ENCODE assay signal across 13 mouse cellular contexts in the genomic region with DNA sequence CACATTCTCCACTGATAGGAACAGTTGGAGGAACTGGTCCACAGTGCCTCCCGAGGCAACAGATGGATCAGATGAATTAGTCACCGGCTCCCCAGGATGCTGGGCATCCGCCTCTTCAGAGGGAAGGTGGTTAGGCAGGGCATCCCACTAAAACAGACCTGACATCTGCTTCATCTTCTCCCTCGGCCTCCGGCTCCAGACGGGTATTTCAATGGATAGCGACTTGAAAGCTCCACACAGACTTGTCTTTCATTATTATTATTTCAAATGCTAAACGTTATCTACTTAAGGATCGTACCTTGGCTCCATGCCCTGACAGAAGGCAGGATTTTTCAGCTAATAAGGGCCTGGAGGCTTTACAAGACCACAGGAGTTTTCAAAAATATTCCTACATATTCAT.
DNase-seq lines count a peak whose midpoint lies in the region; ATAC-seq lines count a peak whose summit lies in the region.
"Had no signal": no experiment of that assay in that cellular context is flagged by ENCODE, and none has a peak within 500 bp of the region (broad histone marks: within the 10 kb centered on the region; RNA-seq: fewer than 3 reads in every experiment).

No protein-coding gene starts in this region.

- no peak overlapping the region; the same call in 1 of the 2 replicates for H3K9ac ChIP-seq in midbrain, embryonic 14.5 days (replicated peaks; ENCODE audit: low read length)
- H3K9ac ChIP-seq in forebrain, embryonic 14.5 days (ENCODE audit: low read length), result no peak overlapping the region
- H3K9ac ChIP-seq: heart, embryonic 13.5 days; neural tube, embryonic 12.5 days had no signal

- no peaks in the 10 kb centered on the region for H3K27me3 ChIP-seq in midbrain, embryonic 14.5 days (ENCODE audit: control insufficient read depth, insufficient read depth, low read length)
- no peaks in the 10 kb centered on the region for H3K27me3 ChIP-seq in midbrain, embryonic 10.5 days (ENCODE audit: low read depth, poor library complexity, severe bottlenecking)
- H3K27me3 ChIP-seq in forebrain, embryonic 14.5 days (replicated peaks; ENCODE audit: control insufficient read depth, insufficient read depth, low read length), result no peaks in the 10 kb centered on the region
- H3K27me3 ChIP-seq in limb, embryonic 10.5 days (ENCODE audit: low read depth, poor library complexity, severe bottlenecking), result no peaks in the 10 kb centered on the region
- H3K27me3 ChIP-seq: heart, embryonic 13.5 days; neural tube, embryonic 12.5 days had no signal

- no peaks in the 10 kb centered on the region for H3K36me3 ChIP-seq in midbrain, embryonic 14.5 days (ENCODE audit: control insufficient read depth, insufficient read depth, low read length)
- peaks cover 9% of the 10 kb centered on the region for H3K36me3 ChIP-seq in midbrain, embryonic 10.5 days
- H3K36me3 ChIP-seq in forebrain, embryonic 14.5 days (ENCODE audit: control insufficient read depth, insufficient read depth, low read length), result peaks cover 6% of the 10 kb centered on the region
- peaks cover 7% of the 10 kb centered on the region for H3K36me3 ChIP-seq in limb, embryonic 10.5 days

- WGBS in midbrain, embryonic 14.5 days, result 34% methylated on average over 9 of the region's 9 CpGs
- 81% methylated on average over 9 of the region's 9 CpGs for WGBS in midbrain, embryonic 10.5 days
- 28% methylated on average over 9 of the region's 9 CpGs for WGBS in forebrain, embryonic 14.5 days
- 79% methylated on average over 9 of the region's 9 CpGs for WGBS in limb, embryonic 10.5 days

- H3K9me3 ChIP-seq in midbrain, embryonic 14.5 days (ENCODE audit: control insufficient read depth, low read length), result no peaks in the 10 kb centered on the region
- no peaks in the 10 kb centered on the region for H3K9me3 ChIP-seq in midbrain, embryonic 10.5 days (replicated peaks)
- no peaks in the 10 kb centered on the region for H3K9me3 ChIP-seq in forebrain, embryonic 14.5 days (replicated peaks; ENCODE audit: control insufficient read depth, low read length)
- no peaks in the 10 kb centered on the region for H3K9me3 ChIP-seq in limb, embryonic 10.5 days (replicated peaks)
- H3K9me3 ChIP-seq: heart, embryonic 13.5 days; neural tube, embryonic 12.5 days had no signal

- ATAC-seq in midbrain, embryonic 14.5 days (ENCODE audit: low FRiP score, low TSS enrichment), result peak; percentile 75; the same call in 1 of the 2 replicates
- ATAC-seq in forebrain, embryonic 14.5 days, result peak; percentile 85
- ATAC-seq: activated CD4-positive, CD25-positive, alpha-beta regulatory T cell, adult 4 months had no signal

- H3K27ac ChIP-seq in midbrain, embryonic 14.5 days (replicated peaks; ENCODE audit: low read depth, low read length), result 0 out of 2 replicates have a peak overlapping the region, but pooled peaks have one; percentile 41
- H3K27ac ChIP-seq in midbrain, embryonic 10.5 days (replicated peaks), result no peak overlapping the region
- H3K27ac ChIP-seq in forebrain, embryonic 14.5 days (ENCODE audit: low read depth, low read length), result peak overlapping the region; percentile 52
- no peak overlapping the region for H3K27ac ChIP-seq in limb, embryonic 10.5 days
- H3K27ac ChIP-seq: heart, embryonic 13.5 days; neural tube, embryonic 12.5 days had no signal

- H3K4me2 ChIP-seq in midbrain, embryonic 14.5 days (ENCODE audit: low read length), result no peak overlapping the region
- H3K4me2 ChIP-seq in forebrain, embryonic 14.5 days (ENCODE audit: low read length), result no peak overlapping the region
- H3K4me2 ChIP-seq: heart, embryonic 13.5 days; neural tube, embryonic 12.5 days had no signal

- peak; percentile 68 for DNase-seq in midbrain, embryonic 14.5 days
- DNase-seq in midbrain, embryonic 10.5 days (ENCODE audit: low spot score), result no peak
- peak; percentile 95 for DNase-seq in cerebellum, adult 11-12 months
- peak; percentile 83 for DNase-seq in forebrain, embryonic 14.5 days (ENCODE audit: low spot score)
- peak; percentile 29 for DNase-seq in limb, embryonic 10.5 days (ENCODE audit: low spot score)
- no peak for DNase-seq in adipocyte (ENCODE audit: low spot score)
- DNase-seq in liver, result no peak
- DNase-seq in spleen, adult 12 weeks (ENCODE audit: low spot score), result no peak
- DNase-seq: kidney, adult 18-20 months; thymus, postnatal 25 days had no signal

- H3K4me3 ChIP-seq in midbrain, embryonic 14.5 days (replicated peaks; ENCODE audit: low read depth, low read length), result no peak overlapping the region
- no peak overlapping the region for H3K4me3 ChIP-seq in midbrain, embryonic 10.5 days
- no peak overlapping the region for H3K4me3 ChIP-seq in forebrain, embryonic 14.5 days (ENCODE audit: low read depth, low read length)
- no peak overlapping the region for H3K4me3 ChIP-seq in limb, embryonic 10.5 days
- H3K4me3 ChIP-seq: heart, embryonic 13.5 days; neural tube, embryonic 12.5 days had no signal

- H3K4me1 ChIP-seq in midbrain, embryonic 14.5 days (ENCODE audit: control insufficient read depth, insufficient read depth, low read length), result peaks cover 6% of the 10 kb centered on the region; the same call in 1 of the 2 replicates
- no peaks in the 10 kb centered on the region for H3K4me1 ChIP-seq in midbrain, embryonic 10.5 days
- H3K4me1 ChIP-seq in forebrain, embryonic 14.5 days (ENCODE audit: control insufficient read depth, insufficient read depth, low read length), result peaks cover 8% of the 10 kb centered on the region
- no peaks in the 10 kb centered on the region; the same call in 1 of the 2 replicates for H3K4me1 ChIP-seq in limb, embryonic 10.5 days
- H3K4me1 ChIP-seq: neural tube, embryonic 12.5 days had no signal

Comparison
In these comparisons a context has a peak if more than half of its experiments do, and no peak if none do; other contexts are left out.
1. DNase-seq: peak in midbrain, embryonic 14.5 days (single experiment), cerebellum, adult 11-12 months (single experiment), forebrain, embryonic 14.5 days (single experiment) and limb, embryonic 10.5 days (single experiment); none in midbrain, embryonic 10.5 days (single experiment), adipocyte (single experiment), liver (single experiment) and spleen, adult 12 weeks (single experiment).
2. H3K27ac ChIP-seq: peak in midbrain, embryonic 14.5 days (single experiment) and forebrain, embryonic 14.5 days (single experiment); none in midbrain, embryonic 10.5 days (single experiment) and limb, embryonic 10.5 days (single experiment).